Mouse (Mus musculus): ENCODE measurements around the gene Igfals.

GRCm38 (mm10) chr17:24839842-24840241 lies 26.0 kb upstream of the Igfals start, which contains the start of gene Hagh:
- TF ChIP-seq FLI1 (IDR thresholded peaks at IDR 0.05; ENCODE audit: low read length) = no peak
- no peak for TF ChIP-seq GATA1 (IDR thresholded peaks at IDR 0.05; ENCODE audit: borderline replicate concordance, low read length)
